Mouse (Mus musculus) heart, adult 11 months (tissue): ENCODE measurements around the gene Ptch2.

Experiments
- DNase-seq: peaks from one replicate; pipeline ENCODE4 v3.0.0; 2022

Ptch2 gene

DNA sequence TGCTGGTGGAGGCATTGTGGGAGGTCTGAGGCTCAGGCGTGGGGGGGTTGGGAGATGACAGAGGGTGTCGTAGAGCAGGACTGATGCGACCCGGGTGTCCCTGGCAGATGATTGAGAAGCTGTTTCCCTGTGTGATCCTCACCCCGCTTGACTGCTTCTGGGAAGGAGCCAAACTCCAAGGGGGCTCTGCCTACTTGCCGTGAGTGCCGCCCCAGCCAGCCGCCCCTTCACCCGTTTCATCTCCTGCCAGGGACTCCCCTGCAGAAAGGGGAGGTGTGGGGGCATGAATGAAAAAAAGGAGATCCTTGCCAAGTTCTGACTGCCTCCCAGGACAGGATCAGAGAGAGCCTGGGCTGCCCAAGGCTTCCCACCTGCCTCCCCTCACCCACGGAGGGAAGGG is 9.3 kb downstream of the Ptch2 start:
- peak; percentile 85 for DNase-seq

DNA sequence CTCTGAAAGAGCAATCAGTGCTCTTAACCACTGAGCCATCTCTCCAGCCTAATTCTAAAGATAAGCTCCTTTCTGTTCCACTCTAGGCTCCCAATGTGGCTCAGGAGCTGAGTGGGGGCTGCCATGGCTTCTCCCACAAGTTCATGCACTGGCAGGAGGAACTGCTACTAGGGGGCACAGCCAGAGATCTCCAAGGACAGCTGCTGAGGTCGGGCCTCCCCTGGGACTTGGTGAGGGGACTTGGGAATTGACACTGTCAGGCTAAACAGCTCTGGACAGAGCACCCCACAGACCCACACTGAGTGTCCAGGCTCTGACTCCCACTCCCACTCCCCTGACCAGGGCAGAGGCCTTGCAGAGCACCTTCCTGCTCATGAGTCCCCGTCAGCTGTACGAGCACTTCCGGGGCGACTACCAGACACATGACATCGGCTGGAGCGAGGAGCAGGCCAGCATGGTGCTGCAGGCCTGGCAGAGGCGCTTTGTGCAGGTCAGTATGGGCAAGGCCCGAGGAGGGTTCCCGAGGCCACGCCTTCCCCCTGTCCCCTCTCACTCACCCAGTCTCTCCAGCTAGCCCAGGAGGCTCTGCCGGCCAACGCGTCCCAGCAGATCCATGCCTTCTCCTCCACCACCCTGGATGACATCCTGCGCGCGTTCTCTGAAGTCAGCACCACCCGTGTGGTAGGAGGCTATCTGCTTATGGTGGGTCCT is 12.1 kb downstream of the Ptch2 start:
- DNase-seq, result peak; percentile 86

DNA sequence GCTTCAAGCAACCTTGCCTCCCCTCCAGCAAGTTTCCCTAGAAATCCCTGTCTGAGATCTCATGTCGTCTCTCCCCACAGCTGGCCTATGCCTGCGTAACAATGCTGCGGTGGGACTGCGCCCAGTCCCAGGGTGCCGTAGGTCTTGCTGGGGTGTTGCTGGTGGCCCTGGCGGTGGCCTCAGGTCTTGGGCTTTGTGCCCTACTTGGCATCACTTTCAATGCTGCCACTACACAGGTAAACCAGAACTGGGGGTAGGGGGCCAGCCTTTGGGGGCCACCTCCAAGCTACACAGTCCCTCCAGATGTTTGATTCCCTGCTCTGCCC is 12.6 kb downstream of the Ptch2 start:
- peak; percentile 91 for DNase-seq

DNA sequence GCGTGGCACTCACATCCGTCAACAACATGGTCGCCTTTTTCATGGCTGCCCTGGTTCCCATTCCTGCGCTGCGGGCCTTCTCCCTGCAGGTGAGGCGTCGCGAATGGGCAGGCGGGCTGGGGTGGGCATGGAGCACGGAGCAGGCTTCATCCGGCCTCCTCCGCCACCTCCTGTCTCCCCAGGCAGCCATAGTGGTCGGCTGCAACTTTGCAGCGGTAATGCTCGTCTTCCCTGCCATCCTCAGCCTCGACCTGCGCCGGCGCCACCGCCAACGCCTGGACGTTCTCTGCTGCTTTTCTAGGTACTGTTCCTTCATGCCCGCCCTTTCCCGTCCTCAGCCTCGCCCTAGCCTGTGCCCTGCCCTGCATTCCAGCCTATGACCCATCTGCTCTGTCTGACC is 13.5 kb downstream of the Ptch2 start:
- DNase-seq, result peak; percentile 79

DNA sequence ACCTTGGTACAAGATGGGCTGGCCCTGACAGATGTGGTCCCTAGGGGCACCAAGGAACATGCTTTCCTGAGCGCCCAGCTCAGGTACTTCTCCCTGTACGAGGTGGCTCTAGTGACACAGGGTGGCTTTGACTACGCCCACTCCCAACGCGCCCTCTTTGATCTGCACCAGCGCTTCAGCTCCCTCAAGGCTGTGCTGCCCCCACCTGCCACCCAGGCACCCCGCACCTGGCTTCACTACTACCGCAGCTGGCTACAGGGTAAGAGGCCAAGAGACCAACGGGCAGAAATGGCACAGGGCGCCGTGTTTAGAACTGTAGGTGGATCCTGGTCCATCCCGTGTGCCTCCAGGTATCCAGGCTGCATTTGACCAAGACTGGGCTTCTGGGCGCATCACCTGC is 14.4 kb downstream of the Ptch2 start:
- peak; percentile 89 for DNase-seq

DNA sequence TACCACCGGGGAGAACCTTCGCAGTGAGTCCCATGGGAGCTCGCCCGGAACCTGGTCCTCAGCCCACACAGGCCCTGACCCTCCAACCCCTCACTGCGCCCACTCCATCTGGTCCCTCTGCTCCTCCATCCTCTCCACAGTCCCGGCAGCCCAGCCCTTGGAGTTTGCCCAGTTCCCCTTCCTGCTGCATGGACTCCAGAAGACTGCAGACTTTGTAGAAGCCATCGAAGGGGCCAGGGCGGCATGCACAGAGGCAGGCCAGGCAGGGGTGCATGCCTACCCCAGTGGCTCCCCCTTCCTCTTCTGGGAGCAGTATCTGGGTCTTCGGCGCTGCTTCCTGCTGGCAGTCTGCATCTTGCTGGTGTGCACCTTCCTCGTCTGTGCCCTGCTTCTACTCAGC is 15.1 kb downstream of the Ptch2 start:
- DNase-seq, result no peak

DNA sequence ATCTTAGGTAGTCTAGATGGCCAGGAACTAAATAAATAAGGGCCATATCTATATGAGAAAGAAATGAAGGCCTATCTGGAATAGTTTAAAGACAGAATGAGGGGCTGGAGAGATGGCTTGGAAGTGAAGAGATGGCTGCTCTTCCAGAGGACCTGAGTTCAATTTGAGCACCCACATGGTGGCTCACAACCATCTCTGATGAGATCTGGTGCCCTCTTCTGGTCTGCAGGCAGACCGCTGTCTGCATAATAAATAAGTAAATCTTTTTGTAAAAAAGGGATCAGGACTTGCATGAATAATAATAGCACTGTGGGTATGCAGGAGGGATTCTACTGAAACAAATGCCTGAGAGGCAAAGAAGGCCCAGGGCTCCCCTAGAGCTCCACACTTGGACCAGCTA is 17.4 kb downstream of the Ptch2 start:
- no peak for DNase-seq

DNA sequence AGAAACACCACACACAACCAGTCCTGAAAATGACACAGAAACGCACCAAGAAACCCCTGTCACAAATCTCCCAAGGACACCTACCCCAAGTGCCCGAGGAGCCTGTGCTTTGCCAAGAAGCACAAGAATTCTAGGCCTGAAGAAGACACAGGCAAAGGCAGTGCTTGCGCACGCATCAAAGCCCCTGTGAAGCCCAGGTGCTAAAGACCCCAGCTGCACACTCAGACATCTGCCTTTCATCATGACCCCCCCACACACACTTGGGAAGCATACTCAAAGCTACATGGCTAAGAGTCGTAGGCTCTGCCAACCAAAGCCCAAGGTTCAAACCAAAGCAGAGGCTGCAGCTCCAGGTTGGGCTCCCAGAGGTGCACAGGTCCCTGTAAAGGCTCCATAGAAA is 19.7 kb downstream of the Ptch2 start:
- no peak for DNase-seq

DNA sequence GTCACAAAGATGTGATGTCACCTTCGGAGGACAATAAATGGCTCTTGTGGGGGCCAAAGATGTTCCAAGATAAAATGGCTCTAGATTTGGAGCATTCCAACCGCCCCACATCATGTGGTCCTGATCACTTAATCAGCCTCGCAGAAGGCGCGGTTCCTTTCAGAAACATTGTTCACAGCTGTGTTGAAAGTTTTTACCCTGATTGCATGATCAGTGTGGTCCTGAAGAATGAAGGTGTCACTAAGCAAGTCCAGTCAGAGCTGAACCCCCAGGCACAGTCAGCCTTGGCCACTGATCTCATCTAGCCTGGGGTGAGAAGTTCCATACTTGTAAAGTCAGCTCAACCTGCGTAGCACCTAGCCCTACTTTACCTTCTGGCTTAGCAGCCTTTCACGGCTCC is 22.1 kb downstream of the Ptch2 start:
- DNase-seq, result no peak

DNA sequence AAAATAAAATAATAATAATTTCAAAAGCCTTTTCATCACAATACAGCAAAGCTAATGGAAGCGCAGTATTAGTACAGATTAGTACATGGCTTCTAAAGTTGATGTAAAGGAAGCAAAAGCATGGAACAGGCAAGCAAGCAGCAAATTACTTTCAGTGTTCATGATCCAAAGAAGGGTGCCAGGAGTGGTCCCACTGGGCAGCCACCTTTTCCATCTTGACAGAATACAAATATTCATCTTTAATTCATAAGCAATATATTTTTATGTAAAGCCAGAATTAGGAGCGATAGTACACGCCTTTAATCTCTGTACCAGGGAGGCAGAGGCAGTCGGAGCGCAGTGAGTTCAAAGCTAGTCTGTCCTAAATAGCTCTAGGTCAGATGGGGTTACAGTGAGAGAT is 23.8 kb downstream of the Ptch2 start:
- DNase-seq, result no peak

DNA sequence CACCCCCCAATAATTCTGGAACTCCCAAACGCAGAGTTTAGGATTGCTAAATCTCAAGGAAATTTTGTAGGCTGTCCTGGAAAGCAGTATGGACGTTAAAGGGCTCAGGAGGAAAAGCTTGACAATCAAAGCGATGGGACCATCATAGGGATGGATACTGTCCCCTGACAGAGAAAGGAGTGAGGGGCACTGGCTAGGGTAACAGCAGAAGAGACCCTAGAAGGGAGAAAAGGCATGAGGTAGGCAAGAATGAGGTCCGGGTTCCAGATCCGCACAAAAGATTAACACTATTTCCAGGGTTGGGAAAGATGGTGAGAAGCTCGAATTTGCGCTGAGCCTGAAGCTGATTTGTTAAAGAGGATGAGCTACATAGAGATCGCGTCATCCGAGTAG is 24.2 kb downstream of the Ptch2 start:
- no peak for DNase-seq

DNA sequence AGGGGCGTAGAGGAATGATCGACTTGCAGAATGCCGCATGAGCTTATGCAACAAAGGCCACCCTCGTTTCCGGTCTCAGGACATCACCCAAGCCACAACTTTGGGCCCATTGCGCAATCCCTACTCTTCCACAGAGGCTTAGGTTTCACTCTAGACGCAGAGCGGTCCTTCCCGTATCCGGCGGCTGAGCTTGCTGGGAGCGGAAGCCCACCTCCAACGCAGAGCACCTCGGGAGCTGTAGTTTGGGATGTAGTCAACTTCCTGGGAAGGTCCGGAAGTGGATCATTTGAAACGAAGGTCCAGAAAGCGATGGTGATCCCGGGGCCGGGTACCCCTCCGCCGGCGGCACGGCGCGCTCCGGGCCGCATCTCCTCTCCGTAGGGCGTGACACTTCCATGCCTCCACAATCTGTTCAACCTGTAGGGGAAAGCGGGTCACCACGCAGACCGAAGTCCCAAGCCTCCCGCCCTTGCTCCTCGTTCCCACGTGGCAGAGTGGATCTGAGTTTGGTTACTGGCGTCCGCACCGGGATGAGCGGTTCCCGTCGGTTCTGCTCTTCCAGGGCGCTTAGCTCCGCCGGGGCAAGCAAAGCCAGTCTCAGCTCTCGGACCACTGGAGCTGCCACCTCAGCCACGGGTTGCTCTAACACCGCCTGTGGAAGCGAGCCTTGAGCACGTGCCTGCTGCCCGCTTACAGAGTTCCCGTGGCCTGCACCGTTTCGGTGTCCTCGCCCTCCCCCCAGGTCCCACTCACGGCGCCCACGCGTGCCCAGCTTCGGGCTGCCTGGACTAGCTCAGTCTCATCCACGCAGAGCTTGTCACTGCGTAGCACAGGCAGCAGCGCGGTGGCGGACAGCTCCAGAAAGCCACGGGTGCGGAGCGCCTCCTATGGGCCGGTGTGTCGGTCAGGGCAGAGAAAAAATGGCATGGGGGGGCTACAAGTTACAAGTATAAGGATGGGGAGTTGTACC is 24.9 kb downstream of the Ptch2 start:
- DNase-seq, result peak; percentile 100

DNA sequence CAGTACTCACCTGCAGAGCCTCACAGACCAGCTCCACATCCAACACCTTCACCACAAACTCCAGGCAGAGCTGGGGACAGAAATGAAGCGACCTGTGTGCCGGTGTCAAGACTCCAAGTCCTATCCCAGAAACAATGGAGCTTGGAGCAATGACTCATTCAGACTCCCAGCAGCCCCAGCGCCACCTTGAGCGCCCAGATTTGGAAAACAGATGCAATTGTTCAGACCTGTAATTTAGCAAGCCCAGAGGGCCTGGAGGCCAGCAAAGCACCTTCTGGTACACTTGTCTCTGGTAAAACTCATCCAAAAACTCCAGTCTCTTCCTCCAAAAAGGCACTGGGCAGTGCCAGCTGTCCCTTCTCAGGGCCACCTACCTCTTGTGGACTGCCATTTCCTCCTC is 26.3 kb downstream of the Ptch2 start:
- DNase-seq, result peak; percentile 95

DNA sequence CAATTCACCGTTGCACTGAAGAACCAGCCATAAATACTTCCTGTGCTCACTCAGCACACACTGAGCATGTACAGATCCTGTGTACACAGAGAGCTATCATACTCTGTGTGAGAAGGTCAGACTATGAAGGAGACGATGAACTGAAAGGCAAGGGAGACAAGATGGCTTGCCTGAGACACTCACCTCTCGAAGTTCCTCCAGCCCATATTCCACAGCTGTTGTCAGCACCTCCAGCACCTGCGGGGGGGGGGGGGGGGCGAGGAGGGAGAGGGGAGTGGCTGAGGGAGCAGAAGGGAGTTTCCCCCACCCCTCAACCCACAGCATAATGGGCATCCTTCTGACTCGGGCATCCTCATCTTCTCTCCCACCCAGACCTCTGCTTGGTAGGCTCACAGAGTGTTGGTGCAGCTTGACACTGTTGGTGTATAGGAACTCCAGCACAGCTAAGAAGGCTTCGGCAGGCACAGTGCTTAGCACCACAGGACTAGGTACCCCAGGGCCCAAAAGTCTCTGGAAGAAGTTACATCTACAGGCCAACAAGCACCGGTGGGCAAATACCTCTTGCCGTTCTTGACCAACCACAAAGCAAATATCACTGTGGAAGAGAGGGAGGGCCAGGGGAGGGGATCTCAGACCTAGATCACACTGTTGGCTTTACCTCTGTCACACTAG is 27.8 kb downstream of the Ptch2 start:
- DNase-seq, result peak; percentile 91

DNA sequence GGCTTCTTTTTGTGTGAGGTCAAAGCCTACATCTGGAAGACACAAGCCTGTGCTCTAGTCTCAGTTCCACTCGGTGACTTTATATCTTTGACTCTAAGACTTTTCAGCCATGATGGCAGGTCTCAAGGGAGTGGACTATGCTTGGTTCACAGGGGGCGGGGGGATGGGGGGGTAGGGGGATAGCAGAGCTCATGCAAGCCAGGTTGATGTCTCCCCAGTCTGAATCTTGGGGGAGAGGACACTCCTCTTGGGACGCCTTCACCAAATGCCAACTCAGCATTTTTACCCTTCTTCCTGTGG is 28.3 kb downstream of the Ptch2 start:
- DNase-seq, result peak; percentile 91

DNA sequence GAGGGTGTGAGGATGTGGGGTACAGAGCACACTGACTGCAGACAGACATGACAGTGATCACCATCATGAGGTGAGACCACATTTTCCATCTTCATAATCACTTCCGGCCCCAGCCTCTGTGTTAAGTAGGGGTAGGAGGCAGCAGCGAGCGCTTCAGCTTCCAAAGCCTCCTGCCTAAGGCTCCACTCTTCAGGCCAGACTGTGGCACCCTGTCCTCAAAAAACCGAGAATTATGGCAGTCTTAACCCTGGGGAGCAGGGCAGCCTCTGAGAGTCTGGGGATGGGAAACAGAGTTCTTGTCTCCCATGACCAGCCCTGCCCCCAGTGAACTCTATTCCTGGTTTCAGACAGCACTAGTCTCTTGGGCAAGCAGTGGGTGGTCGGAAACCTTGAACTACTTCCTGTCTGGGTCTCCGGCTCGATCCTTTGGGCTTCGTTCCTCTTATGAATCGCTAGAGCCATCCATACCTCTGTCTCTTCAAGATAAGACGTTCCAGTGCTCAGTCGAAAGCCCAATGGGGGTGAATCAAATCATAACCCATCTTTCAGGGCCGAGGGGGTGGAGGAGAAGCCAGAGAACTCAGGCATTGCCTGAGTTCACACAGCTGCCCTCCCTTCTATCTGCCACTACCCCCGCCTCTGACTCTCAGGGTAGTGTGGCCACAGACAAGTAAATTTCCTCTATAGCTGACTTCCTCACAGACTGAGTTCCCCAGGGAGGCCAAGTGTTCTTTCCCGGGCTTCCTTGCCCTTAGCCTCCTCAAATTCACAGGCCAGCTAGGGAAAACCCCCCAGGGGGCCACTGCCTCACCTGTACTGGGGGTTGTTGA is 28.9 kb downstream of the Ptch2 start:
- peak; percentile 98 for DNase-seq

DNA sequence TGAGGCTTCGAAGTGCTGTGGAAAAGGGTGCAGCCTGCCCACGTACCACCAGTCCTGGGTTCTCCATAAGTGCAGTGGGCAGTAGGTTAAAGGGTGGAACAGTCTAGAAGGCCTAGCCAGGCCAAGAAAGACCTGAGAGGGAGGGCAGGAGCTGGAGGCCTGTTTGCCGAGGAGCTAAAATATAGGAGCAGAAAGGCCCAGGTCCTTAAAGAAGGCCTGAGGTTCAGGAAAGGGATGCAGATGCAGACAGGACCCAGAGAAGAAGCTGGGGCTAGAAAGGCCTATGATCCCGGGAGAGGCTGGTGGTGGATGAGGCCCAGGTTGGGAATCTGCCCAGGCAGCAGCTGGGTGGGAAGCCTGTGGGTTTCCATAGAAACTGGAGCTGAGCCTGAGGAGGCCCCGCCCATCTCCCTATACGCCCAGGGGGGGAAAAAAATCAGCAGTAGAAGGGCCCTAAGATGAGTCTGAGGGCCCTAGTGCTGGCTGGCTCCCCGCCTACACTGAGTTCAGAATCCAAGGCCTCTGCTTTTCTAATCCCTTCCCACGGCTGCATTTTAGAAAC is 29.6 kb downstream of the Ptch2 start, which contains the start of gene Btbd19:
Gene Btbd19, minus strand, starts transcription at position 378 of the 562 bp plus-strand sequence.
- peak; percentile 99 for DNase-seq

DNA sequence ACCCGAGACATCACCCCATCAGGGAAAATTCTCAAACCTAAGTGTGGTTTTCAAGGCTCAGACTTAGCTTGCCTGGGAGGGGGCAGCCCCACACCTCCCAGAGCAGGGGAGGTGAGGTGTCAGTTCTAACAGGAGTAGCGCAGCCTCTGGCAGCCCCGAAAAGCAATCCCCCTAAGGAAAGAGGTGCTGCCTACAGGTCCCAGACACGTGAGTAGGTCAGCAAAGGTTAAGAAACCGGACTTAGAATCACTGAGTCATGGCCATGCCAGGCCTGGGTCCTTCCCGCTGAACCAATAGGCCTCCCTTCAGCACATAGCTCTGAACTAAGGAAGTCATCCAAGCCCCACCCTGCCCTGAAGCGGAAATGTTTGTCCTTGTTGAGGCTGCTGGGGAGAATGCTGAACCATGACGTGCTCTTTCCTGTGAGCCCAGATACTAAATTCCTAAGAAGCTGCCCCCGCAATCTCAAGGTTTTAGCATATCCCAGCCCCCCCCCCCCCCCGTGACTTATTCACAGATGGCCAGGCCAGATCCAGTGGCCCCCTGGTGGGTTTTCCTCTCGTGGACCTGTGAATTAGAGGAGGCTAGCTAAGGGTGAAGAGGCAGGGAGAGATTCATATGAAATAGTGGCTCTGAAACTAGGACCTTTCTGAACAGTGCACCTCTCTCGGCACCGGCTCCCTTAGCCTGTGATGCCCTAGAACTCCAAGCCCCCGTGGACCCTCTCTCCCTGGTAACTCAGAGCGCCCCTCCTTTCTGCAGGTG is 30.2 kb downstream of the Ptch2 start:
- DNase-seq, result peak; percentile 100

DNA sequence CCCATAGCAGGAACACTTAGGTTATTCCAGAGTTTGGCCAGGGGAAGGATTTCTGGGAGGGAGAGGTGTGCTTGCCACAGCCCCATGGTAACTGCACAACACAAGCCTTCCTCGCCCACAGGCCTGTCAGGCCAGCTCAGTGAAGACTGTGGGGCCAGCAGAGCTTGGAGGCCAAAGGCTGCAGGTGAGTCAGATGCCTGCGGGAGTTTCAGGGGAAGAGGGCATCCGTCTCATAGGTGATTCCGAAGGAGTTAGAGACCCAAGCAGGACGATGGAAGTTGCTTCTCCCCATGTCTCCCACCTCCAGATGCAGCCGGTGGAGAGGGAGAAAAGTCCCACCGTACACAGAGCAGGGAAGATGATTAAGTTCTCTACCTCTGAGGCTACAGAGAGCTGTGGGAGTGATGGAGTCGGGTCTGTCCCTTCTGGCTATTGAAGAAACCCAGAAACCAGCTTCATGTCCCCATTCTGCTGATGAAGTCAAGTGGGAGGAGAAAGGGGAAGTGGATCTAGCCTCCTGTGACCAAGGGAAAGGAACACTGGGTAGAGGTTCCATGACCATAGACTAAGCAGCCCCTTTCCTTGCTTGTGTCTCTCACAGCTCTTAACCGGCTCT is 30.9 kb downstream of the Ptch2 start, which contains the start of gene Tctex1d4:
Gene Tctex1d4, plus strand, starts transcription at position 120 of the 616 bp plus-strand sequence.
- peak; percentile 95 for DNase-seq

DNA sequence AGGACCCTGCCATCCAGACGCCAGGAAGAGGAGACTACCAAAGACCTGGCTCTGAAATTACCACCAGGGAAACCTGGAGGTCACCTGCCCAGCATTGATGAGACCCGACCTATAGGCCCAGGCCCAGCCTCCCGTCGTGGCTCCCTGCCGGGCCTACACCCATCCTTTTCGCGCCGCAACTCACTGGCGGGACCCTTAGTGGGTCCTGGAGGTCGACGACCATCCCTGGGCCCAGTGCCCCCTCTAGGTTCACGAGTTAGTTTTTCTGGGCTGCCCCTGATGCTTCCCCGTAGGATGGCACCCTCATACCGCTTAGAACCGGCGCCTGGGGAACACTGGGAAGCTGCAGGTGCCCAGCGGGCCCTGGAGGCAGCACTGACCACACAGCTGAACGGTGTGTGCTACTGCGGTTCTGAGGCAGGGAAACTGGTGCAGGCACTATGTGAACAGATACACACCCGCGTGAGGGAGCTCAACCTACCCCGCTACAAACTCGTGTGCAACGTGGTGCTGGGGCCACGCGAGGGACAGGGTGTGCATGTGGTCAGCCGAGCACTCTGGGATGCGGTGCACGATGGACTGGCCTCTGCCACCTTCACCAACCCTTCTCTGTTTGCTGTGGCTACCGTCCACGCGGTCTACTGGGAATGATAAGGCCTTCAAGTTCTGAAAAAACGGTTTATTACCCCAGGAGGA is 32.3 kb downstream of the Ptch2 start:
- peak; percentile 94 for DNase-seq

DNA sequence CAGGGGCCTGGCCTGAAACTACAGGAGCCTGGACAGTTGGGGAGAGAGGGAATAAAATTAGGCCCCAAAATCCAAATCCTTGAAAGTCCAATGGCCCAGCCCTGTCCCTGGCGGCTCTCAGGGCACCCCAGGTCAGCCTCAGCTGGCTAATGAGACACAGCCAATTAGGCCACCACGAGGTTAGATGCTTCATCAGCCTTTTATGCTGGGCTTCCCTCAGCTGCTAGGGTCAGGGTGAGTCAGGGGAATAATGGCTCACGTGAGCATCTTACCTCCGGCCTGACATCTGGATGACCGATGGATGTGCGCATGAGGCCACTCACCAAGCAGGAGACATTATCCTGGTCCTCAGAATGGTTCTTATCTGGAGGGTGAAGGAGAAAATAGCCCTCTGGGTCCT is 34.9 kb downstream of the Ptch2 start:
- no peak for DNase-seq
